Mouse (Mus musculus): ENCODE data around the gene 4930519P11Rik.

GRCm38 (mm10) chr2:154613118-154614115, at the start of gene 4930519P11Rik, which contains the start of gene Zfp341:
- no peak; the same call in 1 of the 2 replicates for TF ChIP-seq SIN3A (IDR thresholded peaks at IDR 0.05; ENCODE audit: low read length)
- TF ChIP-seq MAX (IDR thresholded peaks at IDR 0.05; ENCODE audit: low read length): peak; percentile 80
- peak; percentile 28; the same call in 1 of the 2 replicates for TF ChIP-seq ZMIZ1 (IDR thresholded peaks at IDR 0.05; ENCODE audit: low read depth, low read length)
- peak; percentile 28 to 77; a peak in 3 of 4 replicates for TF ChIP-seq POLR2A (IDR thresholded peaks at IDR 0.05; ENCODE audit: control insufficient read depth in 1 of 2, insufficient read depth in 1 of 2, low read depth in 1 of 2, low read length in 2 of 2, poor library complexity in 1 of 2)
- no peak for TF ChIP-seq USF1 (IDR thresholded peaks at IDR 0.05; ENCODE audit: low read depth, low read length)
- no peak for TF ChIP-seq MAFK (IDR thresholded peaks at IDR 0.05; ENCODE audit: borderline replicate concordance, low read depth, low read length)
- peak; percentile 49 to 88 (median 76); a peak in 5 of 6 replicates for TF ChIP-seq CTCF (IDR thresholded peaks at IDR 0.05 in 2 of 3, conservative IDR thresholded peaks at IDR 0.05 in 1 of 3; ENCODE audit: control insufficient read depth in 1 of 3, insufficient read depth in 1 of 3, low read depth in 2 of 3, low read length in 3 of 3, poor library complexity in 1 of 3, severe bottlenecking in 1 of 3)
- TF ChIP-seq TAL1 (IDR thresholded peaks at IDR 0.05; ENCODE audit: low read length): no peak
- peak; percentile 63 for TF ChIP-seq NELFE (IDR thresholded peaks at IDR 0.05; ENCODE audit: low read depth, low read length)
- TF ChIP-seq NRF1 (IDR thresholded peaks at IDR 0.05; ENCODE audit: insufficient read depth, low read depth, low read length, poor library complexity, severe bottlenecking): peak; percentile 38; the same call in 1 of the 2 replicates
- TF ChIP-seq ZC3H11A (IDR thresholded peaks at IDR 0.05; ENCODE audit: low read depth, low read length): peak; percentile 2; the same call in 1 of the 2 replicates

All from MEL (cell line).